ENCODE assay signal across 30 mouse cellular contexts in genomic region chr3:153850759-153851158, GRCm38 (mm10). TPM values are rescaled to one million over a fixed set of nuclear protein-coding genes. Genes with fewer than 3 reads are reported as not detected.
DNase-seq lines count a peak whose midpoint lies in the region; ATAC-seq lines count a peak whose summit lies in the region.
"Had no signal": no experiment of that assay in that cellular context is flagged by ENCODE, and none has a peak within 500 bp of the region (broad histone marks: within the 10 kb centered on the region; RNA-seq: fewer than 3 reads in every experiment).

No protein-coding gene starts in this region.

- no peaks in the 10 kb centered on the region for H3K36me3 ChIP-seq in heart, embryonic 10.5 days
- H3K36me3 ChIP-seq in liver, embryonic 12.5 days, result peaks cover 4% of the 10 kb centered on the region; the same call in 1 of the 2 replicates
- H3K36me3 ChIP-seq: embryonic facial prominence, embryonic 13.5 days; forebrain, embryonic 15.5 days; heart, embryonic 12.5 days; hindbrain, embryonic 13.5 days; limb, embryonic 12.5 days had no signal

- 77% methylated on average over 7 of the region's 7 CpGs for WGBS in heart, embryonic 10.5 days
- 23% methylated on average over 7 of the region's 7 CpGs for WGBS in liver, embryonic 12.5 days (ENCODE audit: insufficient replicate concordance)

- peak; percentile 59 for ATAC-seq in liver, embryonic 12.5 days
- ATAC-seq in megakaryocyte, adult 5-6 weeks (ENCODE audit: poor library complexity, severe bottlenecking), result 0 out of 2 replicates have a peak, but pooled peaks have one; percentile 30
- ATAC-seq: forebrain, embryonic 15.5 days; midbrain, embryonic 16.5 days had no signal

- no peak overlapping the region for H3K4me3 ChIP-seq in heart, embryonic 10.5 days
- H3K4me3 ChIP-seq in liver, embryonic 12.5 days, result peak overlapping the region; percentile 49
- H3K4me3 ChIP-seq: embryonic facial prominence, embryonic 13.5 days; forebrain, embryonic 15.5 days; heart, embryonic 12.5 days; hindbrain, embryonic 13.5 days; layer of hippocampus, adult 2 months; limb, embryonic 12.5 days; myocyte had no signal

- peak overlapping the region; percentile 43; the same call in 1 of the 2 replicates for H3K27ac ChIP-seq in heart, embryonic 10.5 days
- H3K27ac ChIP-seq in liver, embryonic 12.5 days, result peak overlapping the region; percentile 88
- H3K27ac ChIP-seq: embryonic facial prominence, embryonic 13.5 days; forebrain, embryonic 15.5 days; hindbrain, embryonic 13.5 days; layer of hippocampus, adult 2 months; limb, embryonic 12.5 days had no signal

- no peak for DNase-seq in heart, embryonic 10.5 days (ENCODE audit: low spot score)
- no peak for DNase-seq in heart, postnatal 36 days
- peak; percentile 74 for DNase-seq in c-Kit-positive CD71-positive TER-119-positive erythroid progenitor cells, embryonic 14.5 days (ENCODE audit: low spot score)
- no peak for DNase-seq in adrenal gland, adult 2 months
- DNase-seq in T-cell, adult 2 months (ENCODE audit: low spot score), result no peak
- DNase-seq in layer of hippocampus, adult 11-12 months (ENCODE audit: low spot score), result no peak
- DNase-seq: adrenal gland, postnatal 36 days; cerebellum, adult 18-20 months; cerebellum, postnatal 36 days; embryo, embryonic 11 days; gastrocnemius, postnatal 10 days; heart, adult 11 months; kidney, adult 18-20 months; kidney, postnatal 10 days; layer of hippocampus, postnatal 36 days; lung, embryonic 14.5 days; right cerebral cortex, adult 18-20 months; right cerebral cortex, postnatal 4 days had no signal

- no peaks in the 10 kb centered on the region for H3K9me3 ChIP-seq in heart, embryonic 10.5 days
- H3K9me3 ChIP-seq in liver, embryonic 12.5 days (replicated peaks), result no peaks in the 10 kb centered on the region
- H3K9me3 ChIP-seq: embryonic facial prominence, embryonic 13.5 days; forebrain, embryonic 15.5 days; heart, embryonic 12.5 days; hindbrain, embryonic 13.5 days; limb, embryonic 12.5 days had no signal

- H3K27me3 ChIP-seq in heart, embryonic 10.5 days (ENCODE audit: insufficient read depth, poor library complexity, severe bottlenecking), result peaks cover 41% of the 10 kb centered on the region; the same call in 1 of the 2 replicates
- H3K27me3 ChIP-seq in liver, embryonic 12.5 days (replicated peaks), result no peaks in the 10 kb centered on the region
- H3K27me3 ChIP-seq: embryonic facial prominence, embryonic 13.5 days; forebrain, embryonic 15.5 days had no signal

- peak overlapping the region; percentile 61 for H3K9ac ChIP-seq in liver, embryonic 12.5 days
- H3K9ac ChIP-seq: embryonic facial prominence, embryonic 13.5 days; forebrain, embryonic 15.5 days; heart, embryonic 12.5 days; hindbrain, embryonic 13.5 days; limb, embryonic 12.5 days; lung, embryonic 14.5 days had no signal

- H3K4me2 ChIP-seq in liver, embryonic 12.5 days, result peak overlapping the region; percentile 69
- H3K4me2 ChIP-seq: forebrain, embryonic 15.5 days; heart, embryonic 12.5 days; hindbrain, embryonic 13.5 days; limb, embryonic 12.5 days had no signal

- intact Hi-C loops in heart, postnatal 36 days (cut with DNase I), result no loop called here

- peaks cover 24% of the 10 kb centered on the region for H3K4me1 ChIP-seq in heart, embryonic 10.5 days
- H3K4me1 ChIP-seq in liver, embryonic 12.5 days, result peaks cover 78% of the 10 kb centered on the region
- H3K4me1 ChIP-seq: forebrain, embryonic 15.5 days; hindbrain, embryonic 13.5 days had no signal

RNA-seq across cellular contexts. Expression of gene Asb17, which starts 6.8 kb away (rescaled TPM):
- 1.0 and 2.0 TPM in 2 replicates for polyA plus RNA-seq in heart, embryonic 10.5 days (2016; fragmentation: Nextera tagmentation; extraction: Ambion mirVana)
- not detected for total RNA-seq in heart, postnatal 36 days (2021)
- polyA plus RNA-seq in liver, embryonic 12.5 days (2016; fragmentation: Nextera tagmentation; extraction: Ambion mirVana), result 5.3 and 6.4 TPM in 2 replicates
- total RNA-seq in megakaryocyte, adult 5-6 weeks (2015), result 0.54 TPM in 1 of 2 replicates, not detected in the other
- total RNA-seq in megakaryocyte, adult 5-6 weeks (2017), result not detected in 2 replicates
- total RNA-seq in adrenal gland, adult 2 months (2021), result not detected
- not detected in 2 replicates for polyA plus RNA-seq in adrenal gland, adult 2 months (2012; rRNA removed)
- total RNA-seq: adrenal gland, postnatal 36 days; gastrocnemius, postnatal 10 days; heart, postnatal 25 days; layer of hippocampus, adult 2 months; layer of hippocampus, postnatal 36 days; left cerebral cortex, postnatal 14 days had no signal
- polyA plus RNA-seq: myocyte had no signal

RNA-seq across cellular contexts. Expression of gene Msh4, which starts 55.2 kb away (rescaled TPM):
- polyA plus RNA-seq in heart, embryonic 10.5 days (2016; fragmentation: Nextera tagmentation; extraction: Ambion mirVana), result 0.09 and 0.11 TPM in 2 replicates
- total RNA-seq in heart, postnatal 36 days (2021), result under 1 TPM in 1 of 2 experiments, not detected in 1; 0.14 TPM
- polyA plus RNA-seq in liver, embryonic 12.5 days (2016; fragmentation: Nextera tagmentation; extraction: Ambion mirVana), result 0.10 and 0.11 TPM in 2 replicates
- total RNA-seq in megakaryocyte, adult 5-6 weeks (2015), result 0.33 TPM in 1 of 2 replicates, not detected in the other
- total RNA-seq in megakaryocyte, adult 5-6 weeks (2017), result 0.04 and 0.08 TPM in 2 replicates
- total RNA-seq in adrenal gland, adult 2 months (2021), result under 1 TPM; 0.09 to 0.10 TPM
- 0.02 TPM in 1 of 2 replicates, not detected in the other for polyA plus RNA-seq in adrenal gland, adult 2 months (2012; rRNA removed)
